Mouse (Mus musculus): ENCODE measurements around the gene Nptxr.

Nptxr gene

GRCm38 (mm10) chr15:79760956-79761355 is 43.6 kb downstream of the Nptxr start:
- Histone ChIP-seq H3K36me3 (ENCODE audit: control insufficient read depth, insufficient read depth, low read length, poor library complexity, severe bottlenecking) (peaks cover 1% of the 10 kb centered on the region), H3K27me3 (ENCODE audit: control insufficient read depth, insufficient read depth, low read length, poor library complexity, severe bottlenecking) (no peaks in the 10 kb centered on the region)
- no peak for DNase-seq (ENCODE audit: low read depth, low spot score)

GRCm38 (mm10) chr15:79757118-79757517 is 47.4 kb downstream of the Nptxr start:
- Histone ChIP-seq H3K36me3 (ENCODE audit: control insufficient read depth, insufficient read depth, low read length, poor library complexity, severe bottlenecking) (peaks cover under 1% of the 10 kb centered on the region; the same call in 1 of the 2 replicates), H3K27me3 (ENCODE audit: control insufficient read depth, insufficient read depth, low read length, poor library complexity, severe bottlenecking) (no peaks in the 10 kb centered on the region)
- peak; percentile 22 for DNase-seq (ENCODE audit: low read depth, low spot score)

GRCm38 (mm10) chr15:79755977-79756625 is 48.5 kb downstream of the Nptxr start:
- Histone ChIP-seq H3K36me3 (ENCODE audit: control insufficient read depth, insufficient read depth, low read length, poor library complexity, severe bottlenecking) (no peaks in the 10 kb centered on the region), H3K27me3 (ENCODE audit: control insufficient read depth, insufficient read depth, low read length, poor library complexity, severe bottlenecking) (no peaks in the 10 kb centered on the region)
- DNase-seq (ENCODE audit: low read depth, low spot score), result no peak

- no peak for DNase-seq (ENCODE audit: low read depth, low spot score)
- H3K27me3 ChIP-seq (ENCODE audit: control insufficient read depth, insufficient read depth, low read length, poor library complexity, severe bottlenecking), result no peaks in the 10 kb centered on the region
- no peaks in the 10 kb centered on the region for H3K36me3 ChIP-seq (ENCODE audit: control insufficient read depth, insufficient read depth, low read length, poor library complexity, severe bottlenecking)
Measured at GRCm38 (mm10) chr15:79755176-79755575, 49.4 kb downstream of the Nptxr start.

GRCm38 (mm10) chr15:79753873-79754272 is 50.7 kb downstream of the Nptxr start:
- Histone ChIP-seq H3K36me3 (ENCODE audit: control insufficient read depth, insufficient read depth, low read length, poor library complexity, severe bottlenecking) (no peaks in the 10 kb centered on the region), H3K27me3 (ENCODE audit: control insufficient read depth, insufficient read depth, low read length, poor library complexity, severe bottlenecking) (no peaks in the 10 kb centered on the region)
- DNase-seq (ENCODE audit: low read depth, low spot score), result no peak

GRCm38 (mm10) chr15:79753420-79753752 is 51.2 kb downstream of the Nptxr start:
- Histone ChIP-seq H3K36me3 (ENCODE audit: control insufficient read depth, insufficient read depth, low read length, poor library complexity, severe bottlenecking) (no peaks in the 10 kb centered on the region), H3K27me3 (ENCODE audit: control insufficient read depth, insufficient read depth, low read length, poor library complexity, severe bottlenecking) (no peaks in the 10 kb centered on the region)
- DNase-seq (ENCODE audit: low read depth, low spot score), result no peak

- Histone ChIP-seq H3K36me3 (ENCODE audit: control insufficient read depth, insufficient read depth, low read length, poor library complexity, severe bottlenecking) (no peaks in the 10 kb centered on the region), H3K27me3 (ENCODE audit: control insufficient read depth, insufficient read depth, low read length, poor library complexity, severe bottlenecking) (no peaks in the 10 kb centered on the region)
- DNase-seq (ENCODE audit: low read depth, low spot score), result peak; percentile 81
Measured at GRCm38 (mm10) chr15:79752742-79753419, 51.7 kb downstream of the Nptxr start.

GRCm38 (mm10) chr15:79751772-79752171 is 52.8 kb downstream of the Nptxr start:
- Histone ChIP-seq H3K36me3 (ENCODE audit: control insufficient read depth, insufficient read depth, low read length, poor library complexity, severe bottlenecking) (no peaks in the 10 kb centered on the region), H3K27me3 (ENCODE audit: control insufficient read depth, insufficient read depth, low read length, poor library complexity, severe bottlenecking) (no peaks in the 10 kb centered on the region)
- DNase-seq (ENCODE audit: low read depth, low spot score), result peak; percentile 68

GRCm38 (mm10) chr15:79750266-79750665 is 54.3 kb downstream of the Nptxr start:
- DNase-seq (ENCODE audit: low read depth, low spot score), result no peak
- Histone ChIP-seq H3K27me3 (ENCODE audit: control insufficient read depth, insufficient read depth, low read length, poor library complexity, severe bottlenecking) (no peaks in the 10 kb centered on the region), H3K36me3 (ENCODE audit: control insufficient read depth, insufficient read depth, low read length, poor library complexity, severe bottlenecking) (no peaks in the 10 kb centered on the region)

- H3K27me3 ChIP-seq (ENCODE audit: control insufficient read depth, insufficient read depth, low read length, poor library complexity, severe bottlenecking), result no peaks in the 10 kb centered on the region
- DNase-seq (ENCODE audit: low read depth, low spot score), result peak; percentile 21
- no peaks in the 10 kb centered on the region; the same call in 1 of the 2 replicates for H3K36me3 ChIP-seq (ENCODE audit: control insufficient read depth, insufficient read depth, low read length, poor library complexity, severe bottlenecking)
Measured at GRCm38 (mm10) chr15:79749162-79749561, 55.4 kb downstream of the Nptxr start.

GRCm38 (mm10) chr15:79747998-79748397 is 56.6 kb downstream of the Nptxr start:
- no peaks in the 10 kb centered on the region; the same call in 1 of the 2 replicates for H3K36me3 ChIP-seq (ENCODE audit: control insufficient read depth, insufficient read depth, low read length, poor library complexity, severe bottlenecking)
- H3K27me3 ChIP-seq (ENCODE audit: control insufficient read depth, insufficient read depth, low read length, poor library complexity, severe bottlenecking), result no peaks in the 10 kb centered on the region
- peak; percentile 49 for DNase-seq (ENCODE audit: low read depth, low spot score)

- Histone ChIP-seq H3K27me3 (ENCODE audit: control insufficient read depth, insufficient read depth, low read length, poor library complexity, severe bottlenecking) (no peaks in the 10 kb centered on the region), H3K36me3 (ENCODE audit: control insufficient read depth, insufficient read depth, low read length, poor library complexity, severe bottlenecking) (no peaks in the 10 kb centered on the region; the same call in 1 of the 2 replicates)
- DNase-seq (ENCODE audit: low read depth, low spot score), result no peak
Measured at GRCm38 (mm10) chr15:79745883-79746282, 58.7 kb downstream of the Nptxr start.

GRCm38 (mm10) chr15:79745312-79745711 is 59.3 kb downstream of the Nptxr start:
- DNase-seq (ENCODE audit: low read depth, low spot score), result no peak
- Histone ChIP-seq H3K36me3 (ENCODE audit: control insufficient read depth, insufficient read depth, low read length, poor library complexity, severe bottlenecking) (no peaks in the 10 kb centered on the region; the same call in 1 of the 2 replicates), H3K27me3 (ENCODE audit: control insufficient read depth, insufficient read depth, low read length, poor library complexity, severe bottlenecking) (no peaks in the 10 kb centered on the region)

GRCm38 (mm10) chr15:79744742-79745141 is 59.8 kb downstream of the Nptxr start:
- no peak for DNase-seq (ENCODE audit: low read depth, low spot score)
- H3K36me3 ChIP-seq (ENCODE audit: control insufficient read depth, insufficient read depth, low read length, poor library complexity, severe bottlenecking), result no peaks in the 10 kb centered on the region; the same call in 1 of the 2 replicates
- no peaks in the 10 kb centered on the region for H3K27me3 ChIP-seq (ENCODE audit: control insufficient read depth, insufficient read depth, low read length, poor library complexity, severe bottlenecking)

GRCm38 (mm10) chr15:79744001-79744400 is 60.6 kb downstream of the Nptxr start:
- DNase-seq (ENCODE audit: low read depth, low spot score), result no peak
- Histone ChIP-seq H3K27me3 (ENCODE audit: control insufficient read depth, insufficient read depth, low read length, poor library complexity, severe bottlenecking) (no peaks in the 10 kb centered on the region), H3K36me3 (ENCODE audit: control insufficient read depth, insufficient read depth, low read length, poor library complexity, severe bottlenecking) (no peaks in the 10 kb centered on the region; the same call in 1 of the 2 replicates)

All from splenic B cell, adult 2 months (primary cell).